Mouse (Mus musculus) cerebellum, postnatal 4 days (tissue): ENCODE results near the gene Gm11037.

Source experiments
- DNase-seq, 2 experiments: peaks; one replicate each; pipeline ENCODE4 v3.0.0; 2022; ENCODE audit warnings: low spot score in 2 of 2, mixed read lengths in 1 of 2

The Gm11037 gene

GRCm38 (mm10) chr2:131148353-131149253, 15.3 kb downstream of the Gm11037 start:
- DNase-seq = no peak

GRCm38 (mm10) chr2:131149254-131149578, 15.9 kb downstream of the Gm11037 start:
- DNase-seq = no peak

GRCm38 (mm10) chr2:131152166-131152730, 19.0 kb downstream of the Gm11037 start:
- no peak for DNase-seq

- DNase-seq = no peak
These were observed 20.7 kb downstream of the Gm11037 start for GRCm38 (mm10) chr2:131154036-131154435.

- no peak for DNase-seq
These were observed 23.7 kb downstream of the Gm11037 start for GRCm38 (mm10) chr2:131156987-131157386.

GRCm38 (mm10) chr2:131159491-131159910, 26.2 kb downstream of the Gm11037 start:
- DNase-seq = no peak

GRCm38 (mm10) chr2:131159938-131160581, 26.8 kb downstream of the Gm11037 start, which contains the start of gene 1700037H04Rik:
TSS of gene 1700037H04Rik (minus strand) at chr2:131160081.
- DNase-seq = peak; percentile 88 to 94

- DNase-seq = no peak
These were observed 27.4 kb downstream of the Gm11037 start for GRCm38 (mm10) chr2:131160671-131161111.

- no peak for DNase-seq
These were observed 30.6 kb downstream of the Gm11037 start for GRCm38 (mm10) chr2:131163924-131164323.

- DNase-seq = no peak
These were observed 32.9 kb downstream of the Gm11037 start for GRCm38 (mm10) chr2:131166172-131166571.

- DNase-seq = no peak
These were observed 34.7 kb downstream of the Gm11037 start for GRCm38 (mm10) chr2:131167984-131168383.

GRCm38 (mm10) chr2:131168914-131169313, 35.6 kb downstream of the Gm11037 start:
- no peak for DNase-seq

- no peak for DNase-seq
These were observed 37.6 kb downstream of the Gm11037 start for GRCm38 (mm10) chr2:131170936-131171335.

- peak in 1 of 2 experiments; percentile 42 for DNase-seq
These were observed 38.3 kb downstream of the Gm11037 start for GRCm38 (mm10) chr2:131171401-131172104.

- no peak for DNase-seq
These were observed 39.0 kb downstream of the Gm11037 start for GRCm38 (mm10) chr2:131172322-131172721.

GRCm38 (mm10) chr2:131174700-131175099, 41.4 kb downstream of the Gm11037 start:
- DNase-seq = peak in 1 of 2 experiments; percentile 38

GRCm38 (mm10) chr2:131175286-131175944, 42.1 kb downstream of the Gm11037 start:
- DNase-seq = no peak

- DNase-seq = no peak
These were observed 42.6 kb downstream of the Gm11037 start for GRCm38 (mm10) chr2:131175945-131176309.

- DNase-seq = no peak
These were observed 43.2 kb downstream of the Gm11037 start for GRCm38 (mm10) chr2:131176491-131176890.

- no peak for DNase-seq
These were observed 44.6 kb downstream of the Gm11037 start for GRCm38 (mm10) chr2:131177932-131178331.

GRCm38 (mm10) chr2:131178828-131179245, 45.5 kb downstream of the Gm11037 start:
- peak in 1 of 2 experiments; percentile 23 for DNase-seq
